In the genomic region with DNA sequence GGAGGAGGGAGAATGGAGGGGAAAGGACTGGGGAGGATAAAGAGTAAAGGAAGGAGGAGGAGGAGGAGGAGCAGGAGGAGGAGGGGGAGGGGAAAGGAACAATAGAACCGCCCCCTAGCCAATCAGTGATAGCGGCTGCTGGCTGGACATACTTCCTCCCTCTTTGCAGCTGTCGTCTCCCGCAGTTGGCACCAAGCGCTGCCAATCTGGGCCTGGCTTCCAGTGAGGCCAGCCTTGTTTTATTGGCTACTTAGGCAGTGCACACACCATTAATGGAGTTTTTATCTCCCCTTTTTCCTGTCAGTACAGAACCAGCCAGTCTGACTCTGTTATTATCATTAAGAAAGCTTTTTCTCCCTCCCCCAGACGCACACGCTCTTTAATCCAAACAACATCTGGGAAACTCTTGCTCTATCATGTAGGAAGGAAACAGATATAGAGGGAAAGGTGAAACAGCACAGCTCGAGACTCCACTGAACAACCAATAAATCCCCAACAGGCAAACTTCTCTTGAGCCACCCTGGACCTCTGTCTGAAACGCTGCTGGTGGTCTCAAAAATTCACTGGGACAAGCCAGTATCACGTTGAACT, we compare ENCODE assay signal across 8 mouse cellular contexts. TPM values are rescaled to one million over a fixed set of nuclear protein-coding genes. Genes with fewer than 3 reads are reported as not detected.
DNase-seq lines count a peak whose midpoint lies in the region; ATAC-seq and TF ChIP-seq lines count a peak whose summit lies in the region.

No protein-coding gene starts in this region.

- no peak overlapping the region for H3K4me3 ChIP-seq in liver, embryonic 14.5 days (ENCODE audit: insufficient read depth in 1 of 2, low read depth in 2 of 2, low read length in 2 of 2)
- H3K4me3 ChIP-seq in neural tube, embryonic 12.5 days = no peak overlapping the region

- no peak overlapping the region for H3K9ac ChIP-seq in liver, embryonic 14.5 days (replicated peaks)
- no peak overlapping the region for H3K9ac ChIP-seq in neural tube, embryonic 12.5 days

- H3K36me3 ChIP-seq in liver, embryonic 14.5 days (replicated peaks; ENCODE audit: control insufficient read depth, insufficient read depth, low read depth) = no peaks in the 10 kb centered on the region
- no peaks in the 10 kb centered on the region for H3K36me3 ChIP-seq in neural tube, embryonic 12.5 days

- no peak for TF ChIP-seq CTCF in liver, embryonic 14.5 days (IDR thresholded peaks at IDR 0.05; ENCODE audit: low read depth)

- H3K9me3 ChIP-seq in liver, embryonic 14.5 days (ENCODE audit: control insufficient read depth, low read length) = no peaks in the 10 kb centered on the region
- no peaks in the 10 kb centered on the region for H3K9me3 ChIP-seq in neural tube, embryonic 12.5 days

- H3K27me3 ChIP-seq in liver, embryonic 14.5 days (ENCODE audit: control insufficient read depth, insufficient read depth, low read length) = no peaks in the 10 kb centered on the region
- H3K27me3 ChIP-seq in neural tube, embryonic 12.5 days (replicated peaks) = no peaks in the 10 kb centered on the region

- peak; percentile 60 for DNase-seq in Muller cell, postnatal 12 days (ENCODE audit: inconsistent ontology term)
- DNase-seq in cerebellum, adult 9-11 months = peak; percentile 63
- peak; percentile 62 to 70 for DNase-seq in frontal cortex, adult 2 months (ENCODE audit: extremely low spot score in 1 of 2, low spot score in 1 of 2)
- peak; percentile 88 for DNase-seq in heart, postnatal 4 days
- peak; percentile 81 for DNase-seq in layer of hippocampus, adult 11-12 months (ENCODE audit: low spot score)
- peak; percentile 22 to 41 (median 34) for DNase-seq in liver, embryonic 14.5 days (ENCODE audit: low read depth in 3 of 3, low spot score in 3 of 3)
- DNase-seq in urinary bladder, postnatal 36 days (ENCODE audit: low spot score in 2 of 2) = peak; percentile 57 to 85

- no peak overlapping the region for H3K27ac ChIP-seq in liver, embryonic 14.5 days
- H3K27ac ChIP-seq in neural tube, embryonic 12.5 days = peak overlapping the region; percentile 37; the same call in 1 of the 2 replicates

- peaks cover 0 to 32% of the 10 kb centered on the region in 2 experiments; a peak in 2 of 4 replicates for H3K4me1 ChIP-seq in liver, embryonic 14.5 days (replicated peaks; ENCODE audit: control insufficient read depth in 2 of 2, insufficient read depth in 2 of 2, low read length in 1 of 2)
- peaks cover 48% of the 10 kb centered on the region for H3K4me1 ChIP-seq in neural tube, embryonic 12.5 days

- WGBS in liver, embryonic 14.5 days (ENCODE audit: insufficient replicate concordance) = 13% methylated on average over 10 of the region's 10 CpGs
- WGBS in neural tube, embryonic 12.5 days = 13% methylated on average over 10 of the region's 10 CpGs

- peak; percentile 81 for ATAC-seq in liver, embryonic 14.5 days (ENCODE audit: insufficient read depth)
- peak; percentile 88 for ATAC-seq in neural tube, embryonic 12.5 days (ENCODE audit: low FRiP score, low read depth)

- TF ChIP-seq EP300 in liver, embryonic 14.5 days (IDR thresholded peaks at IDR 0.05; ENCODE audit: low read depth) = no peak

- H3K4me2 ChIP-seq in liver, embryonic 14.5 days (ENCODE audit: low read depth) = peak overlapping the region; percentile 42
- H3K4me2 ChIP-seq in neural tube, embryonic 12.5 days (replicated peaks) = peak overlapping the region; percentile 46

RNA-seq across cellular contexts. Expression of gene Acvr1, which starts 34.6 kb away (rescaled TPM):
- polyA plus RNA-seq in frontal cortex, adult 2 months (2012; rRNA removed) = 31.6 and 34.4 TPM in 2 replicates
- total RNA-seq in heart, postnatal 4 days (2021) = 10 to 100 TPM; 35.3 to 36.0 TPM
- 3.0 and 3.3 TPM in 2 replicates for polyA plus RNA-seq in liver, embryonic 14.5 days (2012; rRNA removed)
- 2.0 and 2.7 TPM in 2 replicates for polyA plus RNA-seq in liver, embryonic 14.5 days (2014; fragmentation: Nextera tagmentation; extraction: Ambion mirVana)
- 4.6 and 5.3 TPM in 2 replicates for polyA plus RNA-seq in neural tube, embryonic 12.5 days (2016; fragmentation: Nextera tagmentation; extraction: Ambion mirVana)

RNA-seq across cellular contexts. Expression of gene Upp2, which starts 34.7 kb away (rescaled TPM):
- 41.0 and 43.3 TPM in 2 replicates for polyA plus RNA-seq in frontal cortex, adult 2 months (2012; rRNA removed)
- total RNA-seq in heart, postnatal 4 days (2021) = 1 to 10 TPM; 1.6 to 2.8 TPM
- 1.1 TPM in 2 replicates for polyA plus RNA-seq in liver, embryonic 14.5 days (2012; rRNA removed)
- polyA plus RNA-seq in liver, embryonic 14.5 days (2014; fragmentation: Nextera tagmentation; extraction: Ambion mirVana) = 1.1 and 1.4 TPM in 2 replicates
- 9.2 and 11.1 TPM in 2 replicates for polyA plus RNA-seq in neural tube, embryonic 12.5 days (2016; fragmentation: Nextera tagmentation; extraction: Ambion mirVana)

Comparison
In these comparisons a context has a peak if more than half of its experiments do, and no peak if none do; other contexts are left out.
1. DNase-seq: peak in every context shown above with its lines; median percentile 88 in heart, postnatal 4 days; 81 in layer of hippocampus, adult 11-12 months; 71 in urinary bladder, postnatal 36 days; 66 in frontal cortex, adult 2 months; 63 in cerebellum, adult 9-11 months; 60 in Muller cell, postnatal 12 days; 34 in liver, embryonic 14.5 days.